Mouse (Mus musculus): ENCODE data around the gene Ptch1.

Gene Ptch1

DNA sequence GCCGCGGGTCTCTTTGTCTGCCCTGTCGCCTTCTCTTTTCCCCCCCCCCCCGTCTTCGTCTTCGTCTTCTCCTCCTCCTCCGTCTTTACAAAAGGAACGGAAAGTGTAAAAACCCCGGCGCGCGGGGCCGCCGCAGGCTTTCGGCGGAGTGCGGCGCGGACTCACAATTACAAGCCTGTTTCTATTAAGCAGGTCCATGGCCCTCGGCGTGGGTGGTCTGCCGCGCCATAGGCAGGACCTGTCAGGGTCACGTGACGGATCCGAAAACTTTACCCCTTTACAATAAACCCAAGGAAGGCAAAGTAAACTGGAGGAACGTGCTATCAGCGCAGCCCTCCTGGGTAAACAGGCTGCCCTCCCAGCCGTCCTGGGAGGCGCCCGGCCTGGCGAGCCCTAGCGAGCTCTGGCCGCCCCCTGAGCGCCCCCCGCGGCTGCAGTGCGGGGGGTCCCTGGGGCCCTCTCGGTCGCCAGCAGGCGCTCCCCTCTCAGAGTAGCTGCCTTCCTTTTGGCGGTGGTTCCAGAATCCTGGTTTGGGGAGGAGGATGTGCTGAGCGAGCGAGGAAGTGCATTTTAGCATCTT is at the start of gene Ptch1:
Ptch1 (minus strand) TSS at position 343 of the 580 bp plus-strand sequence.
- DNase-seq (ENCODE audit: low spot score) = peak; percentile 31

DNA sequence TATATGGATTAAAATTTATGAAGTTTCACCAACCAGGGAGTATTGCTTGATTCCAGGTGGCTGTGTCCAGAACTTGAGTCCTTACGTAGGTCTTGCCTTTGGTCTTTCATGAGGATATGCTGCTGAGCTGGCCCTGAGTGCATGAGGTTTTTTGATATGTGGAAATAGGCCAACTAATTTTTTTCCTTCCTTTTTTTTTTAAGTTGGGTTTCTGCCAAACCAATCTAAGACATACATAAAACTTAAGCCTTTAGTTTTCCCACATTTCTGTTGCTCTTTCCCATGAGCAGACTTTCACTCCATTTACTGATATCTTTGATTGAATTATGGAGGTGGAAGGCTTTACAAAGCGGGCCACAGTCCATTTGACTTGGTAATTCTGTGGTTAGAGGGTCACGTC is 47.9 kb upstream of the Ptch1 start:
- DNase-seq (ENCODE audit: low spot score) = no peak

DNA sequence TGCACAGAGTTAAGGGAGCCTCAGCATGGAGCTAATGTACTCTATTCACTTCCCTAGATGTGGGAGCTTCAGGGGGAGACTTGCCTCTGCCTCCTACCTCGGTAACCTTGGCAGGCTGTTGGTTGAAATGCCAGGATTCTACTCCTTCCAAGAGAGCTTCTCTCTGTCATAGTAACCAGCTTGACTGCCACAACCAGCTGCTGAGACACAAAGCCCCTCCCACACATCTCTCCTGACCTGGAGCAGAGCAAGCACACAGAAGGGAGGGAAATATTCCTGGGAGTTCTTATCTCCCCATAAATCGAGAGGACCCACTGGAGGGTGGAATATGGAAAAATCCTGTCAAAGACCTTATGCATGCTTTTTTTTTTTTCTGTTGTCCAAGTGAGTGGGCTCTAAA is 39.8 kb upstream of the Ptch1 start:
- no peak for DNase-seq (ENCODE audit: low spot score)

DNA sequence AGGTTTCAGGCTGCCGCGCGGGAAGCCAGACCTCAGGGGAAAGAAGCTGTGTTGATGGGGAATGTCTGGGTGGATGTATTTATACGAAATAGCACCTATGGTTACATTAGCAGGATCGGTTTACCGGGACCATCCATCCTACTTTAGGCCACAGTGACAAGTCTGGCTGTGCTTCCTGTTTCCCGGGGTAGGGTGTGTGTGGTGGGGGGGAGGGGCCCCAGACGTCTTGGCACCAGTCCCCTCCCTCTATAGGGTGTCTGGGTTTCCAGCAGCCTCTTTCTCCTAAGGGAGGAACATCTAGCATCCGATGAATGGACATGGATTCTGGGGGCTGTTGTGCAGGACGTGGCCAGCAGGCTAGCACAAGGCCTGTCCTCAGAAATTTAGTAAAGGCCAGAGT is 36.3 kb upstream of the Ptch1 start:
- no peak for DNase-seq (ENCODE audit: low spot score)

DNA sequence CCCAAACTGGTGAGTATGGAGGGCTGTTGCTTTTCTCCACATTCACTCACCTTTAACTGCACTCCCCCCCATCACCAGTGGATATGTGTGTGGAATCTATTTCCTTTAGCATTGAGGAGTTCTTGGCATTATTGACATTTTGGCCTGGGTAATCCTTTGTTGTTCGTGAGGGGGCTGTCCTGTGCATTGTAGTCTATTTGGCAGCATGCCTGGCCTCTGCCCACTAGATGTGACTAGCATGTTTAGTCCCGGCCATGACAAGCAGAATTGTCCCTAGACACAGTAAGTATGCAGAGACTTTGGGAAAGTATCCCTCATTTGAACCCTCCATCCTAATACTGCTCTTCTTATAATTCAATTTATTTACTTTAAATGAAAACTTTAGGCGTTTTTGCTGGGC is 24.2 kb upstream of the Ptch1 start:
- DNase-seq (ENCODE audit: low spot score) = no peak

DNA sequence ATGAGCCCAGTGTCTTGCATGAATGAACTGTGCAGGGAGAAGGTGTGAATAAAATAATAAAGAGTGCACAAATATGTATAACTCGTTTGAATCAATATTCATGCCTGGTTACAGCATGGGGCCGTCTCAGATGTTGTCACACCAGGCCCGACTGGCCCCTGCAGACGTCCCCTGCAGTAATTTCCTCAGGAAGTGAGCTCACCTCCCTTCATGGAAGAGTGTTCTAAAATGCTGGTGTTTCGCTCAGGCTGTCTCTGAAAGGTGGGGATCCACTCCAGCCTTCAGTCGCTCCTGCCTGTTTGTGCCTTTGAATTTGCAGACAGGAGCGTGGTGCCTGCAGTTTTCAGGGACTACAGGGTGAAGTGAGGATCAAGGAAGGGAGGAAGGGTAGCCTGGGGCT is 22.5 kb upstream of the Ptch1 start:
- no peak for DNase-seq (ENCODE audit: low spot score)

DNA sequence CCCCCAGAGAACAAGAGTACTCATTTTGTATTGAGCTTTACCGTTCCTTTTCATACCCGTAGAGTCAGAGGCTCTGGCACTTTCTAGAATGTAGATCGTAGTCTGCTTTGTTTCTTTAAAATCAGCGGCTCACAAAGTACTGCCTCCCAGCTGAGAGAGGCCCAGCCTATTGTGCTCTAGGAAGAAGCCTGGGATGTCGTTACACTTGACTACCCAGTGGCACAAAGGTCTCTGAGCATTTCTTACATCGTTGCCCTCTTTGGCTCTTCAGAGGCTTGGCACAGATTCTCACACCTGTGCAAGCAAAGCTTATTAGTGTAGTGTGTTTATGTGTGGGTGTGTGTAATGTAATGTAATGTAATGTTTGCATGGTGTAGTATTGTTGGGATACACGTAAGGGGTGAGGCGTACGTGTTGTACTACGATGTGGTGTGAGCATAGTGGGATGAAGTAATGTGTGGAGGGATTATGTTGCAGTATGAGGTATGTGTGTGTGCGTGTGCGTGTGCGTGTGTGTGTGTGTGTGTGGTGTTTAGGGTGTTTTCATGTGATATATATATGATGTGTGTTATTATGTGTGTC is 20.2 kb upstream of the Ptch1 start:
- DNase-seq (ENCODE audit: low spot score) = no peak

DNA sequence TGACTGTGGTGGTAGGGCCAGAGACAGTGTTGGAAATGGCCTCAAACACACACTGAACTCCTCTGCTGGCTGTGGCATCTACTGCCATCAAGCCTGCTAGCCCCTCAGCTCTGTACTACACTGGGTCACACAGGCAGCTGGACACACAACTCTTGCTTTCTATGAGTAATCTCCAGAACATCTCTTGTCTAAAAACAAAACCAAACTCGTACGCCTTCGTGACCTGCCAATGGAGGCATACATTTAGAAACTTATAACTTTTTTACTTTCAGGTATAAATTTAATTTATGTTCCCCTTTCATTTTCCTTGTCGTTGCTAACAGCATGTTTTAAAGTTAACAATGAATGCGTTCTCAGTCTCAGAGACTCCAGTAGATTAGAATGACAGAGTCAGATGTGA is 19.4 kb upstream of the Ptch1 start:
- no peak for DNase-seq (ENCODE audit: low spot score)

DNA sequence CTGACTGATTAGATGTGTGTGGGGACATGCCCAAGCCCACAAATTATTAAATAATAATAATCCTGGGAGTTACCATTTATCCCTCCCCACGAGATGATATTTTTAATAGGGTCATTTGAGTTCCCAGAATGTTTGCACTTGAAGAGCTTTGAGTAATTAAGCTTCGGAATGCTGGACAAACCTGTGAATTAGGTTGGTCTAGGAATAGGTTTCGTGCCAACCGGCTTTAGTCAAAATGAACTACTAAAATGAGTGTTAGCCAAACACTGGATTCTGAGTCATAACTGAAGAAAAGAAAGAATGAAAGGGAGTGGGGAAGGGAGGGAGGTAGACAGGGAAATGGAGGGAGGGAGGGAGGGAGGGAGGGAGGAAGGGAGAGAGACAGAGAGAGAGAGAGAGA is 1.2 kb upstream of the Ptch1 start:
- no peak for DNase-seq (ENCODE audit: low spot score)

DNA sequence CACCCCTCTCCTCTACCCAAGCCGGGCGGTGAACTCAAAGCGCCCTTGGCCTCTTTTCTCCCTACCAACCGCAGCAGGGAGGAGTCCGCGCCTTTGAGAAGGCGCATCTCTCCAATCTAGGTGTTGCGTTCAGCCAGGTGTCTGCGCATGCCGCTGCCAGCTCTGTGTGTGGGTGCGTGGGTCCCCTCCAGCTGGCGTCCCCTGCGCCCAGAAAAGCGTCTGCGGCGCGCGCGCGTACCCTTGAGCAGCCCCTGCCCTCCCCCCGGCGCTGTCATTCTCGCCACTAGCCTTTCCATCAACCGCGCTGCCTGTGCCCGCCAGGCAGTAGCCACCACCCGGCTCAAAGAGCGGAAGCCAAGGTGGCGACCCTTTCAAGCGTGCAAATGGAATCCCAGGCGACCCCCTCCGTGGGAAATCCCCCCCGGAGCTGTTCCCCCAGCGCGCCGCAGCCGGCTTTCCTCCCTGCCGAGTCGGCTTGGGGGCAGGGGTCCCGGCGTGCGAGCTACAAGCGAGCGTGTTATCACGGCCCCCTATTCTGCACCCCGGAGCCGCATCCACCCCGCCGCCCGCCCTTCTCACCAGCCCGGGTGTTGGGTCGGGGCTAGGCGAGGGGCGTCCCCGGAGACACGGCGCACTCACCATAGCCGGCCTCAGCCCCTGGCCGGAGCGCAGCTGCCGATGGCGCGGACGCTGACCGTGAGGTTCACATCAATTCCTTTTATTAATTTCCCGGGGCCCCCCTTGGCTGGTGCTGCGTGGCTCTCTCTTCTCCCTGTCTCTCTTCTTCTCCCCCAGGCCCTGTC is 744 bp downstream of the Ptch1 start:
- no peak for DNase-seq (ENCODE audit: low spot score)

DNA sequence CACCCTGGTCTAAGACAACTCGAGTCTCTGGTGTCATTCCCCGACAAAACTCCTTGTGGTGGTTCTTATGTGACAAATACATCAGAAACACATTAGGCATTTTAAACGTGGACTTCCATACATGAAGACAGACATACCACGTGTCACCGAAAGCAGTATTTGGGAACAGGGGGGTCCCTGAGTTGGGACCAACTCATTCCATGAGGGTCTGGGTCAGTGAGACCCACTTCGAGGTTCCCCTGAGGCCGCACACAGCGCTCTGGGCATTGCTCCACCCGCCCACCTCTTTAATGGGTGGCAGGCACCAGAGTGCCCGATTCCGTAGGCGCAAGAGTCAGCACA is 1.3 kb downstream of the Ptch1 start:
- no peak for DNase-seq (ENCODE audit: low spot score)

DNA sequence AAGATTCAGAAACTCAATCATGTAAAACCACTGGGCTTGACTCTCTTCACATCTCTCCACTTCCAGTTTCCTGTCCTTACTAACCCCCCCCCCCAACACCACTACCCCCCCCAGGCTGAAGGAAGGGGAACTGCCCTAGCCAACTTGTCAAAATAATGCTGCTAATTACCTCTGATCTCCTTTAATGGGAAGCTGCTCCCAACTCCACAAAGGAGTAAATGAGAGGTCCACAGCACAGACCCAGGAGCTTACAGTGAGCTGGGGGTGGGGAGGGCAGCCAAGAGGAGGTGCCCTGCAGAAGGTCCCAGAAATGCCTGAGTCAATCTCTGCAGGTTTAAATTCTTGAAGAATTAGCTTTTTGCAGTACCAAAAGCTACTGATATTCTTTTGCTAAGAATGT is 2.9 kb downstream of the Ptch1 start:
- no peak for DNase-seq (ENCODE audit: low spot score)

DNA sequence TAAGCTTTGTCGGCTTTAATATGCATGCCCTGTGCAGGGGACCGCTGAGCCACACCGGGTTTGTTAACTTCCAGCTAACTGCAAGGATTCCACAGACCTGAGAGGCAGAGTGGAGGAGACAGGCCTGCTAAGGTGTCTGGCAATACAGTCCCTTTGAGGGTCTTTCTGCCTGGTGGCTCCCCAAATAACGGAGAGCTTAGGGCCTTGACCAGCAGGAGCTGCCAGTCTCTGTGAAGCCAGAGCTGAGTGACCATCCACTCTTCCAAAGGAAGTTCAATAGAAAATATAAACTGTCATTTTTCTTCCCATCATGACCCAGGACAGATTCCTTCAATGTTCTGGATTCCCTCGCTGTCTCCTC is 4.0 kb downstream of the Ptch1 start:
- no peak for DNase-seq (ENCODE audit: low spot score)

DNA sequence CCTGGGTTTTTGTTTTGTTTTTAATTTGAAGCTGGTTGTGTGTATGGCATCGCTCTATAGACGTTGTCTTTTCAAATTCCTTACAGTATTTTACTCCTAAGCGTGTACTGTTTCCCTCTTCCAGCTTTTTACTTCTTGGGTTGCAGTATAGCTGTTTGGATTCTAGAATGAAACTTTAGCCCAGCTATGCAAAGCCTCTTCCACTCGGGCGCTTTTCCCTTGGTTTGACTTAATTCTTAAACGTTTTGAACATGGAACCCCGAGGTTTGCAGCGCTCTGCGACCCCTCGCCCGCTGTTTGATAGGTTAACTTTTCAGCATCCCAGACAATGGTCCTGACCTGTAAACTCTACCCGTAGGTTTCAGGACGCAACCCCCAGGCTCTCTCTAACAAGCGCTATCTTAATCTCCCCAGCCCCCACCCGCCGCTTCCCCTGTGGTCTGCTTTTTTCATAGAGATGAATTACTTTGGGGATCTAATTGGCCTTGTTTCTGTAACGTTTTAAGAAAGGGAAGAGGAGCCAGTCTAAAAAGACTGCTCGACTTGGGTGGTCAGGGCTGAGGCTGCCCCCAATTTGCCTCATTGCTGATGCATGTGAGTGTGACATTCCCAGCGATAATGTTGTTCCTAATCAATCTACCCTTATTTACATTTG is 4.5 kb downstream of the Ptch1 start:
- DNase-seq (ENCODE audit: low spot score) = no peak

DNA sequence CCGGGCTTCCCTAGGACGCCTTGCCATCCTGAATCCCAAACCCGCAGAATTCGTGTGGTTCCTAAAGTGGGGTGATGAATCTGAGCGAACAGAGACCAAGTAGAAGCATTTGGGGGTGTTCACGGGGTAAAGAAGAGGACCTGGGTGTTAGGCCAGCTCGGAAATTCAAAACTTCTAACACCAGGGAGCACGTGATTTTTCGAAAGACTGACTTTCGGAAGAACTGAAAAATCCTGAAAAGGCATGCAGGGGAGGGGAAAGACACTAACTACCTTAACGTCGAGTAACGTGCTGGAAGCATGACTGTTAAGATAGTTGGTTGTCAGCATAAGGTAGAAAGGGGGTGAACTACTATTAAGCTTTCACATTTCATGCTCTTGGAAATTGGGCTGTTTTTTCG is 5.1 kb downstream of the Ptch1 start:
- DNase-seq (ENCODE audit: low spot score) = no peak

DNA sequence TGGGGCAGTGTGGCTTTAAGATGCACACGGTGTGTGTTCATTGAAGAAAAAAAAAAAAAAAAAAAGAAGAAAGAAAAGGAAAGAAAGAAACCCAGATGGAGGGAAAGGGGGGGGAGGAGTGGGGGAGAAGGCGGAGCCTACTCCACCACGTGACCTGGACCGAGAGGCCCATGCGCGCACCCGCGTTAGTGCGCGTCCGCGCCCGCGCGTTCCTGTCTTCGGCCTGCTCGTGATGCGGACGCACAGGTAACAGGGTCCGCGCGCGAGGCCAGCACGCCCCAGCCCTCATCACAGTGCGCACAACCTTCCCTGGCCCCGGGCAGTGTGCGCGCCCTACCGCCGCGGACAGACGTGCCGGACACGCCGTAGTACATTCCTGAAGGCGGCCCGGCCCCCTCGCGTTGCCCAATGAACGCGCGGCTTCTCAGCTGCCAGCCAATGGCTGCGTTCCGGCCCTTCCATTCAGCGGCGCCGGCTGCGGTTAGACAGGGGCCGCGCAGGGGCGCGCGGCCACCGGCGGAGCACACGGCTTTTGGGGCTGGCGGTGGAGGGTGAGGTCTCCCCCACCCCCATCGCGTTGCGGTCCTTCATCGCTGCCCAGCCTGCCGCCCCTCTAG is 5.6 kb downstream of the Ptch1 start:
- DNase-seq (ENCODE audit: low spot score) = peak; percentile 94

DNA sequence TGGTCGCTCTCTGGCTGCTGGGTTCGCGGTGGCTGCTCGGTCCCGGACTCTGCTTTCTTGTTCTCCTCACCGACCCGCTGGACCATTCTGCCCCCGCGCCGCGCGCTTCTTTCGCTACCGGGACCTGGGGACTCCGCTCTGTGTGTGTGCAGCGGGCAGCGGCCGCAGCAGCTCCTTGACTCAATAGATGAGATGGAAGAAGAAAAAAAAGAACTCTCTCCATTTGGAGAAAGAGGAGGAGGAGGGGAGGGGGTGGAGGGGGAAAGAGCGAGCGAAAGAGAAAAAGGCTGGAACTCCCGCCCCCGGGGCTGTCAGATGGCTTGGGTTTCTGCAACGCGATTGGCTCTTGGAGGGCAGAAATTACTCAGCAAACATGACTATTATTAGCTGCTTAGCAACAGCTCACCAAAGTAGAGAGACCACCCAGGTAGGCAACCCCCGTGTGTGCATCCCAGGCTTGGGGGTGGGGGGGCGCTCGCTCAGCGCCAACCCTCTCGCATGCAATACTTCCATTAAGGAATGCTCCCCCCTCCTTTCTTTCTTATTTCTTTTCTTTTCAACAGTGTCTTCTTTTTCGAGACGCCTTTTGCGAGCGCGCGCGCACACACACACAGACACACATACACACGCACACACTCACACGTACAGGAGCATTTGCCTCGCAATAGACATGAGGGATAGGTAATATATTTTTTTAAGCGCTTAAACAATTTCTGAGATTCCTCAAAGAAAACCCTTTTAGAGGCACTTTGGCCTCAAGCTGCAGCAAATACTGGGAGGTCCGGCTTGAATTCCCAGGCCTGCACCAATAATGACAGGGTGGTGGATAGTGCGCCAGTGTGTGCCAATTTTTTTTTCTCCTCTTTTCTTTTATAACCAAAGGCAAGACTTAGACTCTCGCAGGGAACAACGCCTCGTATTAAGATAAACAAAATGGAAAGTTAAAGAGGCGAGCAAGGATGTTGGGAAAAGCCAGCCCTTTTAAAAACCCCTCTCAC is 7.1 kb downstream of the Ptch1 start:
- DNase-seq (ENCODE audit: low spot score) = peak; percentile 83

DNA sequence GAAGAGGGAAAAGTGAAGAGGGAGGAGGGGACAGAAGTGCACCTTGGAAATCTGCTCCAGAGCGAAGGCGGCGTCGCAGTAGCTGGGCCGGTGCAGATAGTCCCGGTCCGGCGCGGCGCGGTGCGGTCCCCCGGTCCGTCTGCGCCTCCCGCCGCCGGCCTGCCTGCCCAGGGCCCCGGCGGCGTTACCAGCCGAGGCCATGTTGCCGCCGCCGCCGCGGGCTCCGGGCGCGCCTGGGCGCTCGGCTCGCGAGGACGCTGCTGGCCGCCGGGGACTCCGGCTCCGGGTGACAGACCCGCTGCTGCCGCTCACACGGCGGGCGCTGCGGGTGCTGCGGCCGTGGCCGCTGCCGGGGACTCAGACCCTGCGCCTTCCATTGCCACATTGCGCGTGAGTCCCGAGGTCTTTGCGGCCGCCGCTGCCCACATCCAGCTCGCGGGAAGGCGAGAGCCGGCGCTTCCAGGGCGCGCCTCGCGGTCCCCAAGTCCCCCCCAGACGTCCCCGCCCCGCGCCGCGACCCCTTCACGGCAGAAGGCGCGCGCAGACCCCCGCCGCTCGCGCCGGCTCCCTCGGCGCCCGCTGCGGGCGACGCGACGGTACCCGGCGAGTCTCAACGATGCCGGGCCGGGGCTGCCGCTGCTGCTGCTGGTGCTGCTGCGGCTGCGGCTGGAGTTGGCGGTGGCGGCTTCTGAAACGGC is 7.9 kb downstream of the Ptch1 start:
- no peak for DNase-seq (ENCODE audit: low spot score)

DNA sequence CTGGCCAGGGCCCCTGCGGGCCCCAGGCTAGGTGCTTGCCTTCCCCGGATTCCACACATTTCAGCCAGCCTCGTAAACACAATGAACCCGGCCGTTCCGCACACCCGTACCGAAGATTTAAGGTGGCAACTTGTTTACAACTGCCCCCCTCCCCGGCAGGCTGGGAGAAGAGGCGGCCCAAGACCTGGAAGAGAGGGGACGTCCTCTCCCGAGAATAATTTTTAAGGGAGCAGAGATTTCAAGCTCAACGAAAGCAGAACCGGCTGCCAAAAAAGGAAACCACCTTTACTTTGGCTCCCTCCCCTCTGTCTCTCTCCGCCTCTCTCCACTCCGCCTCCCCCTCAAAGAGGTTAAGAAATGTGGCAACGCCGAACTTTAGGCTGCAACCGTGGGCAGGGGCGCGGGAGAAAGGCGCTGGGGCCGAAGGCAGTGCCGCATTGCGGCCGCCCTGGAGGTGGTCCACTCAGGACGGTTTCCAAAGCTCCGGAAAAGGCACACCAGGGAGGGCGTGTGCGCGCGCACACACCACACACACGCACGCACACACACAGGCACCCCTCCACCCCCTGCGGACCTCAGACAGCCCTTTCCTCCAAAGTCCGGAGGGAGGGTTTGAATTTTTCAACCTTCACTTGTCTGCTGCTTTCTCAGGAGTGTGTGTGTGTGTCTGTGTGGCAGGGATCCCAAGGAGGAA is 8.6 kb downstream of the Ptch1 start:
- peak; percentile 73 for DNase-seq (ENCODE audit: low spot score)

Data from urinary bladder, postnatal 14 days (tissue).